Mouse (Mus musculus): ENCODE results near the gene Rps25. TPM values are rescaled to one million over a fixed set of nuclear protein-coding genes. Genes with fewer than 3 reads are reported as not detected.
A peak's percentile ranks its signal among the peaks of the same experiment; 100 is the strongest.

Gene Rps25
- polyA plus RNA-seq, 1 experiment, result 4,348 TPM

DNA sequence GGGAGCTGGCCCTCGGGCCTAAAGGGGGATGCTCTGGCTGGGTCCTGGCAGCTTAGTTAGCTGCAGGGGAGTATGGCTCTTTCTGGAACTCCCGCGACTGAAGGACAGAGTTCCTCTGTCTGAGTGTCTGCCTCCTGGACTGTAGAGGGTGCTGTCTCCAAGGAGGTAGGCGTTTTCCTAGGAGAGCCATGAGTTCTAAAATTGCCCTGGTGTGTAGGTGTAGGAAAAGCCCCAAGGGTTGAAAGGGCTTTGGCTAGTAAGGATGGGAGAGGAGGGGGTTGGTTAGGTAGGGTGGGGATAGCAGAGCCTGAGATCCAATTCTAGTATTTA is 47.9 kb downstream of the Rps25 start, which contains the start of gene Upk2:
Upk2 (minus strand) TSS at position 86 of the 330 bp plus-strand sequence.
- Histone ChIP-seq H3K4me1 (ENCODE audit: control insufficient read depth, insufficient read depth, low read length) (peaks cover 4% of the 10 kb centered on the region), H3K9me3 (replicated peaks; ENCODE audit: control insufficient read depth, insufficient read depth, low read length, poor library complexity, severe bottlenecking) (no peaks in the 10 kb centered on the region), H3K9ac (ENCODE audit: low read depth, poor library complexity, severe bottlenecking) (peak within 1 kb of the TSS; percentile 22; the same call in 1 of the 2 replicates), H3K36me3 (ENCODE audit: control insufficient read depth, insufficient read depth, low read length, poor library complexity, severe bottlenecking) (no peaks in the 10 kb centered on the region), H3K4me3 (ENCODE audit: low read depth, low read length) (peak within 1 kb of the TSS; percentile 59), H3K27ac (ENCODE audit: insufficient read depth, low read length) (peak within 1 kb of the TSS; percentile 59), H3K27me3 (ENCODE audit: control insufficient read depth, insufficient read depth, low read length, poor library complexity, severe bottlenecking) (no peaks in the 10 kb centered on the region)
- TF ChIP-seq POLR2A (IDR thresholded peaks at IDR 0.05; ENCODE audit: insufficient read depth, low read length), result no peak
- peak; percentile 68 for TF ChIP-seq CTCF (IDR thresholded peaks at IDR 0.05; ENCODE audit: low read depth, low read length)
- no peak for TF ChIP-seq EP300 (IDR thresholded peaks at IDR 0.05; ENCODE audit: insufficient read depth, low read depth, low read length)

GRCm38 (mm10) chr9:44457035-44457742 is 50.2 kb downstream of the Rps25 start:
- H3K4me3 ChIP-seq (ENCODE audit: low read depth, low read length), result no peak overlapping the region
- H3K36me3 ChIP-seq (ENCODE audit: control insufficient read depth, insufficient read depth, low read length, poor library complexity, severe bottlenecking), result no peaks in the 10 kb centered on the region
- H3K27ac ChIP-seq (ENCODE audit: insufficient read depth, low read length), result no peak overlapping the region
- no peaks in the 10 kb centered on the region for H3K9me3 ChIP-seq (replicated peaks; ENCODE audit: control insufficient read depth, insufficient read depth, low read length, poor library complexity, severe bottlenecking)
- H3K4me1 ChIP-seq (ENCODE audit: control insufficient read depth, insufficient read depth, low read length), result peaks cover 4% of the 10 kb centered on the region
- no peak for TF ChIP-seq POLR2A (IDR thresholded peaks at IDR 0.05; ENCODE audit: insufficient read depth, low read length)
- TF ChIP-seq EP300 (IDR thresholded peaks at IDR 0.05; ENCODE audit: insufficient read depth, low read depth, low read length), result no peak
- TF ChIP-seq CTCF (IDR thresholded peaks at IDR 0.05; ENCODE audit: low read depth, low read length), result no peak
- no peak overlapping the region for H3K9ac ChIP-seq (ENCODE audit: low read depth, poor library complexity, severe bottlenecking)
- no peaks in the 10 kb centered on the region for H3K27me3 ChIP-seq (ENCODE audit: control insufficient read depth, insufficient read depth, low read length, poor library complexity, severe bottlenecking)

Other genes with a start within 250 kb of the Rps25 start
- gene Cbl, start 173.1 kb upstream of the Rps25 start, polyA plus RNA-seq (2011; ENCODE audit: insufficient read depth, insufficient read length, low read depth, missing spikeins), result 58.8 and 62.0 TPM in 2 replicates
- gene Ccdc153, start 166.5 kb upstream of the Rps25 start, polyA plus RNA-seq (2011; ENCODE audit: insufficient read depth, insufficient read length, low read depth, missing spikeins), result not detected in 2 replicates
- not detected in 2 replicates for gene Pdzd3, start 155.7 kb upstream of the Rps25 start, polyA plus RNA-seq (2011; ENCODE audit: insufficient read depth, insufficient read length, low read depth, missing spikeins)
- gene Nlrx1, start 138.5 kb upstream of the Rps25 start, polyA plus RNA-seq (2011; ENCODE audit: insufficient read depth, insufficient read length, low read depth, missing spikeins), result 1.6 and 2.3 TPM in 2 replicates
- 0.62 and 1.3 TPM in 2 replicates for gene Abcg4, start 118.5 kb upstream of the Rps25 start, polyA plus RNA-seq (2011; ENCODE audit: insufficient read depth, insufficient read length, low read depth, missing spikeins)
- 24.8 and 27.8 TPM in 2 replicates for gene Hinfp, start 101.5 kb upstream of the Rps25 start, polyA plus RNA-seq (2011; ENCODE audit: insufficient read depth, insufficient read length, low read depth, missing spikeins)
- gene C2cd2l, start 86.9 kb upstream of the Rps25 start, polyA plus RNA-seq (2011; ENCODE audit: insufficient read depth, insufficient read length, low read depth, missing spikeins), result 5.1 and 7.0 TPM in 2 replicates
- 13.7 and 17.4 TPM in 2 replicates for gene Dpagt1, start 81.1 kb upstream of the Rps25 start, polyA plus RNA-seq (2011; ENCODE audit: insufficient read depth, insufficient read length, low read depth, missing spikeins)
- gene H2afx, start 72.4 kb upstream of the Rps25 start, polyA plus RNA-seq (2011; ENCODE audit: insufficient read depth, insufficient read length, low read depth, missing spikeins), result 173 and 202 TPM in 2 replicates
- 76.5 and 80.3 TPM in 2 replicates for gene Hmbs, start 62.9 kb upstream of the Rps25 start, polyA plus RNA-seq (2011; ENCODE audit: insufficient read depth, insufficient read length, low read depth, missing spikeins)
- 26.7 and 30.5 TPM in 2 replicates for gene Vps11, start 45.5 kb upstream of the Rps25 start, polyA plus RNA-seq (2011; ENCODE audit: insufficient read depth, insufficient read length, low read depth, missing spikeins)
- 114 and 147 TPM in 2 replicates for gene Hyou1, start 27.6 kb upstream of the Rps25 start, polyA plus RNA-seq (2011; ENCODE audit: insufficient read depth, insufficient read length, low read depth, missing spikeins)
- 7.7 and 8.1 TPM in 2 replicates for gene Slc37a4, start 10.3 kb upstream of the Rps25 start, polyA plus RNA-seq (2011; ENCODE audit: insufficient read depth, insufficient read length, low read depth, missing spikeins)
- 83.0 and 89.8 TPM in 2 replicates for gene Trappc4, start 461 bp downstream of the Rps25 start, polyA plus RNA-seq (2011; ENCODE audit: insufficient read depth, insufficient read length, low read depth, missing spikeins)
- 13.7 and 14.3 TPM in 2 replicates for gene Ccdc84, start 11.4 kb downstream of the Rps25 start, polyA plus RNA-seq (2011; ENCODE audit: insufficient read depth, insufficient read length, low read depth, missing spikeins)
- 1.3 and 1.8 TPM in 2 replicates for gene Foxr1, start 34.0 kb downstream of the Rps25 start, polyA plus RNA-seq (2011; ENCODE audit: insufficient read depth, insufficient read length, low read depth, missing spikeins)
- 1.7 and 2.5 TPM in 2 replicates for gene Upk2, start 47.8 kb downstream of the Rps25 start, polyA plus RNA-seq (2011; ENCODE audit: insufficient read depth, insufficient read length, low read depth, missing spikeins)
- 22.6 and 25.6 TPM in 2 replicates for gene Bcl9l, start 75.7 kb downstream of the Rps25 start, polyA plus RNA-seq (2011; ENCODE audit: insufficient read depth, insufficient read length, low read depth, missing spikeins)
- gene Cxcr5, start 154.7 kb downstream of the Rps25 start, polyA plus RNA-seq (2011; ENCODE audit: insufficient read depth, insufficient read length, low read depth, missing spikeins), result not detected in 2 replicates
- 165 and 176 TPM in 2 replicates for gene Ddx6, start 197.8 kb downstream of the Rps25 start, polyA plus RNA-seq (2011; ENCODE audit: insufficient read depth, insufficient read length, low read depth, missing spikeins)